Mouse (Mus musculus) liver, postnatal 0 days (tissue): ENCODE results near the gene Gm42742.

ENCODE experiments used
- CTCF ChIP-seq: sonication (generic); IDR thresholded peaks from 2 replicates; pipeline ENCODE4 v1.5.1; 2016; ENCODE audit warnings: antibody characterized with exemption, low read depth
- EP300 ChIP-seq: IDR thresholded peaks from 2 replicates; pipeline ENCODE4 v1.6.1; 2016; ENCODE audit warnings: antibody characterized with exemption, low read depth, mild to moderate bottlenecking

GRCm38 (mm10) chr7:126978841-126979240, 42.1 kb downstream of the Gm42742 start:
- TF ChIP-seq CTCF (no peak), EP300 (no peak)
